Mouse (Mus musculus) hindbrain, embryonic 12.5 days (tissue): Measurements from ENCODE around the gene Nf2. TPM values are rescaled to one million over a fixed set of nuclear protein-coding genes. Genes with fewer than 3 reads are reported as not detected.
A peak's percentile ranks its signal among the peaks of the same experiment; 100 is the strongest.

Experiments
- ATAC-seq: fragments of 200-750 bp; cut with Nextera tagmentation; 2 replicates; pipeline ENCODE4 v1.8.0; 2017; ENCODE audit warnings: moderate TSS enrichment; ENCODE audit not compliant: low FRiP score
- H3K27ac ChIP-seq: fragments of 300-500 bp; sonication (generic); 2 replicates; pipeline ENCODE4 v1.5.1; 2016; ENCODE audit warnings: mild to moderate bottlenecking
- H3K27me3 ChIP-seq: fragments of 300-500 bp; sonication (generic); 2 replicates; pipeline ENCODE4 v1.6.1; 2016; ENCODE audit warnings: mild to moderate bottlenecking
- H3K36me3 ChIP-seq: fragments of 300-500 bp; sonication (generic); 2 replicates; pipeline ENCODE4 v1.6.1; 2016; ENCODE audit warnings: mild to moderate bottlenecking
- H3K4me1 ChIP-seq: fragments of 300-500 bp; sonication (generic); 2 replicates; pipeline ENCODE4 v1.6.1; 2016
- H3K4me2 ChIP-seq: fragments of 300-500 bp; sonication (generic); replicated peaks from 2 replicates; pipeline ENCODE4 v1.6.1; 2016; ENCODE audit warnings: mild to moderate bottlenecking
- H3K4me3 ChIP-seq: fragments of 300-500 bp; sonication (generic); 2 replicates; pipeline ENCODE4 v1.5.1; 2016; ENCODE audit warnings: mild to moderate bottlenecking
- H3K9ac ChIP-seq: fragments of 300-500 bp; sonication (generic); 2 replicates; pipeline ENCODE4 v1.6.1; 2016; ENCODE audit warnings: mild to moderate bottlenecking, moderate library complexity
- H3K9me3 ChIP-seq: fragments of 300-500 bp; sonication (generic); replicated peaks from 2 replicates; pipeline ENCODE4 v1.6.1; 2016; ENCODE audit warnings: mild to moderate bottlenecking
- WGBS: fragments of 180-500 bp; shearing (Covaris S2); methylation state at CpG from one replicate; pipeline ENCODE4 v1.1.7; 2016; 5-methylcytosine and 5-hydroxymethylcytosine counted together
- polyA plus RNA-seq: library from polyadenylated mRNA; unstranded; fragments of >200 nt; fragmentation: Nextera tagmentation; extraction: Ambion mirVana; gene quantifications from 2 replicates; pipeline ENCODE4 v1.2.1, GENCODE M21; 2016

The Nf2 gene
- polyA plus RNA-seq, 1 experiment from 2014 or later, result 77.5 TPM

DNA sequence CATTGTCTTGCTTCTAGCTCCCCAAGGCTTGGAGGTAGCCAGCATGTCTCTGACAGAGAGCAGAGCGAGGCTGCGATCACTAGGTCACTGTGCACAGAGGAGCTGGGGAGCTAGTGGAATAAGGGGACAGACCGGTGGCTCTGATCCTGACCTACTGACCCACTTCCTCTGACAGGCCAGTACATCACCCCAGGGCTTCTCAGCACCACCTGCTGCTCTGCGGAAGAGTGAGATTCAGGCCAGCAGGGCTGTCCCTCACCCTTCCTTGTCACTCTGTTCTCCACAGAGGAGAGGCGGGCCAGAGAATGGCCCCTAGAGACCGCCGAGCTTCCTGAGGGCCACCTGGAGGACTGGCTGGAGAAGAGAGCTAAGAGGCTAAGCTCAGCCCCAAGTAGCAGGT lies 117.6 kb downstream of the Nf2 start:
- H3K4me2 ChIP-seq, result no peak overlapping the region
- peaks cover 15% of the 10 kb centered on the region for H3K4me1 ChIP-seq
- no peak overlapping the region for H3K27ac ChIP-seq
- WGBS, result 56% methylated on average over 7 of the region's 7 CpGs
- ATAC-seq, result no peak
- 0 out of 2 replicates have a peak, but pooled peaks cover 3% of the 10 kb centered on the region for H3K36me3 ChIP-seq
- no peak overlapping the region for H3K4me3 ChIP-seq
- no peaks in the 10 kb centered on the region for H3K27me3 ChIP-seq
- no peaks in the 10 kb centered on the region for H3K9me3 ChIP-seq
- H3K9ac ChIP-seq, result 0 out of 2 replicates have a peak overlapping the region, but pooled peaks have one; percentile 4

DNA sequence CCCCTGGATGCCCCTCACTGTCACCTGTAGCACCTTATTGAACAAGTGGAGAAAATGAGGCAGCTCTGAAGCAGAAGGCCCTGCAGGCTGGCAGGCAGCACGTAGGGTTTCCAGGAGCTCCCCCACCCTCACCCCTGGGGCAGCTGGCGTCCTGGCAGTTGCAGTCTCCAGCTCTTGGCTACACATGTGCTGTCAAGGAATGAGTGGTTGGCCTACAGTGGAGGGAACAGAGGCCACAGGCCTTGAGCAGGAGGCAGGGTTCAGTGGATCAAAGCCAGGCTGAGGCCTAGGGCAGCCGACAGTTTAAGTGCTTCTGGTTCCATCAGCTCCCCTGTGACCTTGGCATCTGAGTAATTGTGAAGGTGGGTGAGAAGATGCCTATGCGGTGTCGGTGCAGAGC lies 118.4 kb downstream of the Nf2 start:
- ATAC-seq, result no peak
- H3K4me3 ChIP-seq, result no peak overlapping the region
- no peaks in the 10 kb centered on the region for H3K27me3 ChIP-seq
- peaks cover 12% of the 10 kb centered on the region for H3K4me1 ChIP-seq
- H3K9ac ChIP-seq, result no peak overlapping the region
- WGBS, result 85% methylated on average over 5 of the region's 5 CpGs
- no peaks in the 10 kb centered on the region for H3K9me3 ChIP-seq
- no peak overlapping the region for H3K27ac ChIP-seq
- no peak overlapping the region for H3K4me2 ChIP-seq
- H3K36me3 ChIP-seq, result peaks cover 9% of the 10 kb centered on the region; the same call in 1 of the 2 replicates

DNA sequence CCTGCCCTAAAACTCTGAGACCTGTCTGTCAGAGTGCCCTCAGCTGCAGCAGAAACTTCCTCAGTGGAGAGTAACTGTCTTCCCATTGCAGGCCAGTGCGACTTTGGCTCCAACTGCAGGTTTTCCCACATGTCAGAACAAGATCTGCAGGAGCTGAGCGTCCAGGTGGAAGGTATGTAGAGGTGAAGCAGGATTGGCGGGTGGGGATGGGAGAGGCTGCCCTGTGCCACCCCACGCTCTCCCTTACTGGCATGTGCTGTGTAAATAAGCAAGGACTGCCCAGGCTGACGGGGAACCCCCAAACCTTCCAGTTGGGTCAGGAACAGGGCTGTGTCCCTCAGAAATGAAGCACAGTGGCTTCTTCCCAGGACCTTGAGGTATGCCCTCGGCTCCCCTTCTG lies 119.2 kb downstream of the Nf2 start:
- Histone ChIP-seq H3K4me2 (no peak overlapping the region), H3K4me1 (peaks cover 9% of the 10 kb centered on the region; the same call in 1 of the 2 replicates), H3K9ac (no peak overlapping the region), H3K27ac (no peak overlapping the region), H3K27me3 (no peaks in the 10 kb centered on the region), H3K4me3 (no peak overlapping the region), H3K36me3 (peaks cover 16% of the 10 kb centered on the region; the same call in 1 of the 2 replicates), H3K9me3 (no peaks in the 10 kb centered on the region)
- no peak for ATAC-seq
- 79% methylated on average over 6 of the region's 6 CpGs for WGBS

DNA sequence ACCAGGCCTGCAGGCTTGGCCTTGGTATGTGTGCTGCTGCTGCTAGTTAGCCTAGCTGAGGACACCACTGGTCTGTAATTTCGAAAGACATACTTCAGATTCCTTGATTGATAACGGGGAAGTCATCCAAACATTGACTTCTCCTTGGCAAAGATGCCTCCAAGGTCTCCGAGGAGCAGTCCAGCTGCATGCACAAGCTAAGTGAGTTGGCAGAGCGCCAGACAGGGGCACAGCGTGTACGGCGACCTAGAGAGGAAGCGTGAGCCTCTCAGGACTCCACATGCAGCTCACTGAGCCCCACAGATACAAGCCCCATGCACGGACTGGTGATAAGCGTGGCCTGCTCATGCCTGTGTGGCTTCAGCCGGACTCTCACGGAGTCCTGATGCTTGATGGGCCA lies 119.7 kb downstream of the Nf2 start:
- H3K9ac ChIP-seq, result no peak overlapping the region
- peak; percentile 35; the same call in 1 of the 2 replicates for ATAC-seq
- no peak overlapping the region for H3K4me2 ChIP-seq
- no peaks in the 10 kb centered on the region for H3K27me3 ChIP-seq
- H3K36me3 ChIP-seq, result peaks cover 19% of the 10 kb centered on the region; the same call in 1 of the 2 replicates
- no peak overlapping the region for H3K4me3 ChIP-seq
- no peaks in the 10 kb centered on the region for H3K9me3 ChIP-seq
- 67% methylated on average over 12 of the region's 12 CpGs for WGBS
- no peak overlapping the region for H3K27ac ChIP-seq
- peaks cover 9% of the 10 kb centered on the region; the same call in 1 of the 2 replicates for H3K4me1 ChIP-seq

DNA sequence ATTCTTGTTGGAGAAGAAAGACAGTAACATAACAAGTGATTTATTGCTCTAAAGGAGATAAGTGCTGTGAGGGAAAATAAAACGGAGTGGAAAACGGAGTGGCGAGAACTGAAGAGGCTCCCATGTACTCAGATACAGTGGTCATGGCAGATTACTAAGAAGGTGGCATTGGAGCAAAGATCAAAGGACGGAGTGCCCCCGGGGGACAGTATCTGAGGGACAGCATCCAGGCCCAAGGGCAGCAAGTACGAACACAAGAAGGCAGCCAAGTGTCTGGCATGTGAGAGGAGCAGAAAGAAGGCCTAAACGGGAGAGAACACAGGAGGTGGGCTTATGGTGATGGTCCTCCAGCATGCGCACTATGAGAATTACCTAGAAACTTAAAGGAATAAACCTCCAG lies 127.6 kb downstream of the Nf2 start:
- H3K27me3 ChIP-seq, result no peaks in the 10 kb centered on the region
- H3K27ac ChIP-seq, result no peak overlapping the region
- no peak overlapping the region for H3K4me3 ChIP-seq
- H3K4me1 ChIP-seq, result peaks cover 18% of the 10 kb centered on the region
- no peak for ATAC-seq
- no peaks in the 10 kb centered on the region for H3K9me3 ChIP-seq
- peaks cover 36% of the 10 kb centered on the region for H3K36me3 ChIP-seq
- H3K4me2 ChIP-seq, result no peak overlapping the region
- H3K9ac ChIP-seq, result no peak overlapping the region
- WGBS, result 80% methylated on average over 8 of the region's 8 CpGs

- H3K9me3 ChIP-seq, result no peaks in the 10 kb centered on the region
- no peak overlapping the region for H3K4me3 ChIP-seq
- peaks cover 18% of the 10 kb centered on the region for H3K4me1 ChIP-seq
- no peaks in the 10 kb centered on the region for H3K27me3 ChIP-seq
- no peak overlapping the region for H3K9ac ChIP-seq
- no peak for ATAC-seq
- peaks cover 31% of the 10 kb centered on the region for H3K36me3 ChIP-seq
- H3K27ac ChIP-seq, result no peak overlapping the region
- no peak overlapping the region for H3K4me2 ChIP-seq
- WGBS, result 48% methylated on average over 7 of the region's 7 CpGs
Measured at GRCm38 (mm10) chr11:4720900-4721580, 128.3 kb downstream of the Nf2 start.

- ATAC-seq, result no peak
- H3K27me3 ChIP-seq, result no peaks in the 10 kb centered on the region
- H3K9ac ChIP-seq, result no peak overlapping the region
- H3K27ac ChIP-seq, result no peak overlapping the region
- no peak overlapping the region for H3K4me3 ChIP-seq
- peaks cover 18% of the 10 kb centered on the region for H3K4me1 ChIP-seq
- peaks cover 26% of the 10 kb centered on the region for H3K36me3 ChIP-seq
- no peaks in the 10 kb centered on the region for H3K9me3 ChIP-seq
- H3K4me2 ChIP-seq, result no peak overlapping the region
- WGBS, result 65% methylated on average over 11 of the region's 11 CpGs
Measured at GRCm38 (mm10) chr11:4720393-4720792, 128.9 kb downstream of the Nf2 start.

DNA sequence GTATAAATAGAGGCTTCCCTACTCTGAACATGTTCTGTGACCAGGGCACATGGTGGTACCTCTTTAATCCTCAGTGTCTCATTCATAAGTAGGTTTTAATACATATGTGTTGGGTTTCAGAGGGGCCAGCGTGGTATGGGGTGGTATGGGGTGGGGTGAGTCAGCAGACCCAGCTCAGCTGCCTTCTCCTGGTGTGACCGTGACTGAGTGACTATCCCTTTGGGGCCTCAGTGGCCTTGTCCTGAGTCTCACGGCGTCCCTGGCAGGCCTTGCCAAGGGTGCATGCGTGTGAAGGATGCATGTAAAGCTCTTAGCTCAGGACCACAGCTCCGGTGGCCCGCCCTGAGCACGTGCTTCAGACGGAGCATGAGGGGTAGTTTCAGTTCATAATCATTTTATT lies 129.4 kb downstream of the Nf2 start:
- H3K9ac ChIP-seq, result 0 out of 2 replicates have a peak overlapping the region, but pooled peaks have one; percentile 19
- peaks cover 23% of the 10 kb centered on the region for H3K36me3 ChIP-seq
- no peaks in the 10 kb centered on the region for H3K27me3 ChIP-seq
- H3K4me1 ChIP-seq, result peaks cover 18% of the 10 kb centered on the region
- no peaks in the 10 kb centered on the region for H3K9me3 ChIP-seq
- ATAC-seq, result no peak
- no peak overlapping the region for H3K4me2 ChIP-seq
- 87% methylated on average over 9 of the region's 9 CpGs for WGBS
- H3K4me3 ChIP-seq, result no peak overlapping the region
- H3K27ac ChIP-seq, result no peak overlapping the region

DNA sequence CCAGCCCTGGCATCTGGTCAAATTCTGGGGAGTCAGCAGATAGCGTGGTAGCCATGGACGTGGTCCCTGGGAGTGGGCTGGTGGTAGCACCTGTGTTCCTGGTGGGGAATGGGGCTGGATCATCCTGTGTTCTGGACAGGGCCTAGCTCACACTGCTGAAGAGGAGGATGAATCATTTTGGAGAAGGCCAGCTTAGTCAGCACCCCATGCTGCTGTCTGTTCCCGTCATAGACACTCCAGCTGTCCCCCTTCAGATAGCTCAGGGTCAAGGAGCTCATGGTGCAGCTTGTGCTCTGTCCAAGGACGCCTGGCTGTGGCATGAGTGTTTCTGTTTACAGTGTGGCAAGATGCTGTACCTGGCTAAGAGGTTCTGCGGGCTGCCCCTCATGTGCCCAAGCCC lies 130.8 kb downstream of the Nf2 start:
- Histone ChIP-seq H3K4me2 (no peak overlapping the region), H3K27ac (no peak overlapping the region), H3K36me3 (peaks cover 15% of the 10 kb centered on the region), H3K27me3 (no peaks in the 10 kb centered on the region), H3K9me3 (no peaks in the 10 kb centered on the region), H3K9ac (no peak overlapping the region), H3K4me1 (peaks cover 18% of the 10 kb centered on the region), H3K4me3 (no peak overlapping the region)
- 89% methylated on average over 5 of the region's 5 CpGs for WGBS
- ATAC-seq, result no peak

- ATAC-seq, result no peak
- no peak overlapping the region for H3K9ac ChIP-seq
- no peaks in the 10 kb centered on the region for H3K27me3 ChIP-seq
- no peaks in the 10 kb centered on the region for H3K9me3 ChIP-seq
- 92% methylated on average over 5 of the region's 5 CpGs for WGBS
- H3K4me1 ChIP-seq, result peaks cover 18% of the 10 kb centered on the region
- H3K36me3 ChIP-seq, result no peaks in the 10 kb centered on the region
- H3K27ac ChIP-seq, result no peak overlapping the region
- no peak overlapping the region for H3K4me2 ChIP-seq
- no peak overlapping the region for H3K4me3 ChIP-seq
Measured at GRCm38 (mm10) chr11:4716530-4717236, 132.7 kb downstream of the Nf2 start.
